Mouse (Mus musculus) embryonic fibroblast, embryonic 13.5 days (primary cell): ENCODE measurements around the gene Gad2.
"Not testable (repeated sequence)": the region's sequence is repeated elsewhere in the genome, so short reads cannot be mapped to it uniquely, and the experiment has no call there.

ENCODE experiments used
- CTCF ChIP-seq: IDR thresholded peaks from 2 replicates; pipeline ENCODE4 v1.5.1; 2011; ENCODE audit warnings: mild to moderate bottlenecking, control low read depth, low read length, moderate library complexity, borderline replicate concordance; ENCODE audit not compliant: insufficient read depth
- POLR2A ChIP-seq: IDR thresholded peaks from 2 replicates; pipeline ENCODE4 v1.6.1; 2011; ENCODE audit warnings: low read depth, mild to moderate bottlenecking, control low read depth, low read length, moderate library complexity

- TF ChIP-seq CTCF, POLR2A: not testable (repeated sequence)
These were observed 33.8 kb upstream of the Gad2 start for GRCm38 (mm10) chr2:22588170-22588541.
